Mouse (Mus musculus) midbrain, embryonic 12.5 days (tissue): ENCODE measurements around the gene Gstp3. TPM values are rescaled to one million over a fixed set of nuclear protein-coding genes. Genes with fewer than 3 reads are reported as not detected.
"Not testable (repeated sequence)": the region's sequence is repeated elsewhere in the genome, so short reads cannot be mapped to it uniquely, and the experiment has no call there.

Experiments
- ATAC-seq: fragments of 200-750 bp; cut with Nextera tagmentation; 2 replicates; pipeline ENCODE4 v1.8.0; 2017; ENCODE audit warnings: low read depth, moderate TSS enrichment, moderate library complexity; ENCODE audit not compliant: low FRiP score
- H3K27ac ChIP-seq: fragments of 300-500 bp; sonication (generic); replicated peaks from 2 replicates; pipeline ENCODE4 v1.5.1; 2016; ENCODE audit warnings: mild to moderate bottlenecking
- H3K27me3 ChIP-seq: fragments of 300-500 bp; sonication (generic); 2 replicates; pipeline ENCODE4 v1.6.1; 2016; ENCODE audit warnings: mild to moderate bottlenecking
- H3K36me3 ChIP-seq: fragments of 300-500 bp; sonication (generic); 2 replicates; pipeline ENCODE4 v1.6.1; 2016
- H3K4me1 ChIP-seq: fragments of 300-500 bp; sonication (generic); 2 replicates; pipeline ENCODE4 v1.6.1; 2016
- H3K4me2 ChIP-seq: fragments of 300-500 bp; sonication (generic); replicated peaks from 2 replicates; pipeline ENCODE4 v1.6.1; 2016; ENCODE audit warnings: mild to moderate bottlenecking, moderate library complexity
- H3K4me3 ChIP-seq: fragments of 300-500 bp; sonication (generic); 2 replicates; pipeline ENCODE4 v1.5.1; 2016; ENCODE audit warnings: mild to moderate bottlenecking
- H3K9ac ChIP-seq: fragments of 300-500 bp; sonication (generic); replicated peaks from 2 replicates; pipeline ENCODE4 v1.6.1; 2016; ENCODE audit warnings: mild to moderate bottlenecking, moderate library complexity
- H3K9me3 ChIP-seq: fragments of 300-500 bp; sonication (generic); 2 replicates; pipeline ENCODE4 v1.6.1; 2016; ENCODE audit warnings: mild to moderate bottlenecking
- WGBS: fragments of 180-500 bp; shearing (Covaris S2); methylation state at CpG from one replicate; pipeline ENCODE4 v1.1.7; 2016; 5-methylcytosine and 5-hydroxymethylcytosine counted together
- polyA plus RNA-seq: library from polyadenylated mRNA; unstranded; fragments of >200 nt; fragmentation: Nextera tagmentation; extraction: Ambion mirVana; gene quantifications from 2 replicates; pipeline ENCODE4 v1.2.1, GENCODE M21; 2016

Gstp3 gene
- polyA plus RNA-seq, 1 experiment from 2014 or later: not detected

DNA sequence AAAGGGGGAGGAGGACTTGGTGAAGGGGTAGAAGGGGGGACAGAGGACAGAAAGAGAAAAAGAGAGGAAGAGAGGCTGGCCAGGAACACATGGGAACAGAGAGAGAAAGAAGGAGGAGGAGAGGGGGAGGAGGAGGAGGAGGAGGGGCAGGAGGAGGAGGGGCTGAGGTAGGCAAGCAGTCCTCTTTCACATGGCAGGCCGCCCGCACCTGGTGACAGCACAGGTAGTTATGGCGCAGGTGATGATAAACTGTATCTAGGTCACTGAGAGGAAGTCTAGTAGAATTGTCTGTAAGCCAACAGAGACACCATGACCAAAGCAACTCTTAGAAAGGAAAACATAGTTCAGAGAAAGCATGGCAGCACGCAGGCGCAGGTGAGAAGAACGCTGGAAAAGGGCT is 12.0 kb upstream of the Gstp3 start:
- Histone ChIP-seq H3K27ac (no peak overlapping the region), H3K9ac (no peak overlapping the region), H3K9me3 (no peaks in the 10 kb centered on the region), H3K27me3 (no peaks in the 10 kb centered on the region), H3K4me2 (no peak overlapping the region), H3K4me1 (no peaks in the 10 kb centered on the region), H3K4me3 (no peak overlapping the region), H3K36me3 (no peaks in the 10 kb centered on the region)
- no peak for ATAC-seq
- WGBS: 92% methylated on average over 6 of the region's 6 CpGs

DNA sequence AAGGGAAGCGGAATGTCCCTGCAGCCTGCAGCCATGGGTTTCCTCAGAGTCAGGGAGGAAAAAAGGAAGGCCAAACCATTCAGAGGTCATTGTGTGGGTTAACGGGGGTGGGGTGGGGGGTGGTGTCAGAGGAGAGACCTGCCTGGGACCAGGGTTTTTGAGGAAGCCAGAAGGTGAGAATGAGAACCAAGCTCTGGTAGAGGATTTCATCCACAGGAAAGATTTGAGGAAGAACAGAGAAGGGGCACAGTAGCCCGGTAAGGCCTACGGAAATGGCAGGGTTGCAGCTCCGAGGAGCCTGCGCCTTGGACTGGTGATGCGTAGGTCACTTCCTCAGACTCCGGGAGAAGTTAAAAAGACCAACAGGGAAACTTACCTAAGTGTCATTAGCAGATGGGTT is 11.4 kb upstream of the Gstp3 start:
- Histone ChIP-seq H3K9ac (no peak overlapping the region), H3K4me2 (no peak overlapping the region), H3K36me3 (no peaks in the 10 kb centered on the region), H3K9me3 (no peaks in the 10 kb centered on the region), H3K27me3 (no peaks in the 10 kb centered on the region), H3K27ac (no peak overlapping the region), H3K4me3 (no peak overlapping the region), H3K4me1 (no peaks in the 10 kb centered on the region)
- WGBS: 87% methylated on average over 8 of the region's 8 CpGs
- ATAC-seq: no peak

- Histone ChIP-seq H3K27me3 (no peaks in the 10 kb centered on the region), H3K9me3 (no peaks in the 10 kb centered on the region), H3K9ac (no peak overlapping the region), H3K4me2 (no peak overlapping the region), H3K36me3 (no peaks in the 10 kb centered on the region), H3K4me1 (no peaks in the 10 kb centered on the region), H3K4me3 (no peak overlapping the region), H3K27ac (no peak overlapping the region)
- ATAC-seq: no peak
- WGBS: 78% methylated on average over 15 of the region's 15 CpGs
These were observed 10.9 kb upstream of the Gstp3 start for GRCm38 (mm10) chr19:4070311-4070710.

DNA sequence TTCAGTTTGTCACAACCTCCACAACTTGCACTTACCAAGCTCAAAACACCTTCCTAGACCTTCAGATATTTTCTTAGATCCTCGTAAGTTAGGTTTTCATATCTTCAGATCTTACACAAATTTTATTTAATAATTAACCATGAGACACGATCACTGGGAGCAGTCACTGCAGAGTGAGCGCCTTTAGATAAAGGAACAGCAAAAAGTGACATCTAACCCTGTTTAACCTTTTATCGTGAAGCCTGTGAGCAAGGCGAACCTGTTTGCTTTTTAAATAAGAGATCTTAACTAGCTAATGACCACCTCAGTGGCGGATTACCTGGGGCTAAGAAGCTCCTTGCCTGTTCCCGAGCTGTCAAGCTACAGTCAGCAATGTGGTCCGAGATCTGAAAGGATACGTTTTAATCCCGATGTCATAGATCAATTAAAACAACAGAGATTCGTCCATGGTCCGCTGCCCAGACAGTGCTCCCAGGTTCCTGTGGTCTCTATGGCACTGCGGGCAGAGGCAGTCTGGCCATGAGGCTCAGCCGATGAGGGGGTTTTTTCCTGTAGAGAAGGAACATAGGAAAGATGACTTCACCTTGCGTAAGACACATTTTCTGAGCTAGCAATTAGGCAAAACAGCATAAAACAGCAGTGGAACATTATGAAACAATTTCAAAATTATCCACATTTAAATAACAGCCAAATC is 9.5 kb upstream of the Gstp3 start:
- H3K27ac ChIP-seq: no peak overlapping the region
- no peak for ATAC-seq
- H3K4me1 ChIP-seq: no peaks in the 10 kb centered on the region
- no peak overlapping the region for H3K9ac ChIP-seq
- H3K9me3 ChIP-seq: no peaks in the 10 kb centered on the region
- 59% methylated on average over 15 of the region's 15 CpGs for WGBS
- no peaks in the 10 kb centered on the region for H3K36me3 ChIP-seq
- no peak overlapping the region for H3K4me3 ChIP-seq
- no peak overlapping the region for H3K4me2 ChIP-seq
- no peaks in the 10 kb centered on the region for H3K27me3 ChIP-seq

DNA sequence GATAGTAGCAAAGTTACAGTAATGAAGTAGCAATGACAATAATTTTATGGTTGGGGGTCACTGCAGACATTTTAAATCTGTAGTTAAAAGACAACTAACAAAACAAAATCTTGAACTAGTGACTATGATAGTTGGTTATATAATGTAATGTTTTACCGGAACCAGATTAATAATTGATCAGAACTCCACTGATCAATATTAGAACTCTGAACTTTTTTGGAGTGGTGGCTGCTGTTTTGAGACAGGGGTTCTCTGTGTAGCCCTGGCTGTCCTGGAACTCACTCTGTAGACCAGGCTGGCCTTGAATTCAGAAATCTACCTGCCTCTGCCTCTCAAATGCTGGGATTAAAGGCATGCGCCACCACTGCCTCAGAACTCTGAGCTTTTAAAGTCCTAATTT is 8.9 kb upstream of the Gstp3 start:
- not testable (repeated sequence) for H3K36me3 ChIP-seq, H3K4me2 ChIP-seq, ATAC-seq, H3K27me3 ChIP-seq, H3K9ac ChIP-seq, H3K4me1 ChIP-seq, H3K9me3 ChIP-seq, H3K27ac ChIP-seq, H3K4me3 ChIP-seq
- 96% methylated on average over 2 of the region's 2 CpGs for WGBS

DNA sequence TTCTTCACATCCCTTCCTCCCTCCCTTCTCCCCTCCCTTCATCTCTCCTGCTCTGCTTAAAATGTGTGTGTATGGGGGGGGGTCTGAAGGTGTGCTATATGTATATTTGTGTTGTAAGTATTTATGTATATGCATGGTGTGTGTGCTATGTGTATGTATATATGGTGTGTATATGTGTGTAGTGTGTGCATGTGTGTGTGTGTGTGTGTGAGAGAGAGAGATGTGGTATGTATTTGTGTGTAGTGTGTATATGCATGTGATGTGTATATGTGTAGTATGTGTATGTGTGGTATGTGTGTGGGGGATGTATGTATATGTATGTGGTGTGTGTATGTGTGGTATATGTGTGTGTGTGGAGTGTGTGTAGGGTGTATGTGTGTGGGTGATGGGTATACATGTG is 7.5 kb upstream of the Gstp3 start:
- Histone ChIP-seq H3K9ac (no peak overlapping the region), H3K36me3 (no peaks in the 10 kb centered on the region), H3K27me3 (no peaks in the 10 kb centered on the region), H3K4me2 (no peak overlapping the region), H3K4me3 (no peak overlapping the region), H3K4me1 (no peaks in the 10 kb centered on the region), H3K9me3 (no peaks in the 10 kb centered on the region), H3K27ac (no peak overlapping the region)
- no peak for ATAC-seq

DNA sequence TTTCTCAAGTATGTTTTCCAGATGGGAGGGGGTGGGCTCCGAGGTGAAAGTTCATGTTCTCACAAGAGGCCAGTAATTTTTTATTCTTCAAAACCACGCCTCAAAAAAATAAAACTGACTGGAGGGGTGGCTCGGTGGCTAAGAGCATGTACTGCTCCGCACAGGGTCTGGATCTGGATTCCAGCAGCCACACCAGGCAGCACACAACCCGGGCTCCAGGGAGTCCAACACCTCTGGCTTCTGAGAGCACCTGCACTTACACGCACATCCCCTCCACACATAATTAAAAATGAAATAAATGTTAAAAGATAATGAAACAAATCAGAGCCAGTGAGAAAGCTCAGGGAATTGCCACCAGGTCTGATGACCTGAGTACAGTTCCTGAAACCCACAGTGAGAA is 6.9 kb upstream of the Gstp3 start:
- Histone ChIP-seq H3K27ac (no peak overlapping the region), H3K9me3 (no peaks in the 10 kb centered on the region), H3K4me1 (no peaks in the 10 kb centered on the region), H3K9ac (no peak overlapping the region), H3K27me3 (no peaks in the 10 kb centered on the region), H3K4me2 (no peak overlapping the region), H3K4me3 (no peak overlapping the region), H3K36me3 (no peaks in the 10 kb centered on the region)
- ATAC-seq: no peak
- 88% methylated on average over 6 of the region's 6 CpGs for WGBS

- H3K4me3 ChIP-seq, H3K27me3 ChIP-seq, H3K9me3 ChIP-seq, H3K27ac ChIP-seq, H3K4me1 ChIP-seq, H3K36me3 ChIP-seq, ATAC-seq, H3K9ac ChIP-seq, H3K4me2 ChIP-seq: not testable (repeated sequence)
- WGBS: 73% methylated on average over 6 of the region's 11 CpGs
These were observed 5.1 kb upstream of the Gstp3 start for GRCm38 (mm10) chr19:4064501-4064900.

- H3K9ac ChIP-seq, H3K27ac ChIP-seq, H3K4me2 ChIP-seq, H3K27me3 ChIP-seq, H3K9me3 ChIP-seq, H3K4me3 ChIP-seq, ATAC-seq, H3K36me3 ChIP-seq, H3K4me1 ChIP-seq: not testable (repeated sequence)
- 87% methylated on average over 4 of the region's 4 CpGs for WGBS
These were observed 4.0 kb upstream of the Gstp3 start for GRCm38 (mm10) chr19:4063357-4063756.

DNA sequence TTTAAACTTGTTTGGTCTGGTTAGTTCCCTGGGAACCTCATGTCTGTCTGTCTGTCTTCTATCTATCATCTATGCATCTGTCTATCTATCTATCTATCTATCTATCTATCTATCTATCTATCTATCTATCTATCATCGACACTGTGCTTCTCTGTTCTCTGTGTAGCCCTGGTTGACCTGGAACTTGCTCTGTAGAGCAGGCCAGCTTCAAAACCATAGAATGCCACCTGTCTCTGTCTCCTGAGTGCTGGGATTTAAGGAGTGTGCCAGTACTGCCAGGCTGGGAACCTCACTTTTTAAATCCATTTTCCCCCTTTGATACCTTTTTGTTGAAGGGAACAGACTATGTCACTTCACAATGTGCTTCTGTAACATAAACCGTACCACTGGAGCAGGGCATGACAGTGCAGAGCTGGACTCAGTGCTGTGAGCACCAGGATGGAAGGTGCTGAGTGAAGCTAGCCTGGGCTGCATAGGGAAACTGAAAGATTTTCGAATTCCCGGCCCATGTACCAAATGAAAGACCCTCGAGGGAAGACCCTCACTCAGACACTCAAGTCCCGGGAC is 1.6 kb upstream of the Gstp3 start:
- 84% methylated on average over 6 of the region's 6 CpGs for WGBS
- no peak overlapping the region for H3K9ac ChIP-seq
- no peak overlapping the region for H3K4me2 ChIP-seq
- H3K4me1 ChIP-seq: no peaks in the 10 kb centered on the region
- H3K9me3 ChIP-seq: no peaks in the 10 kb centered on the region
- no peak for ATAC-seq
- H3K4me3 ChIP-seq: no peak overlapping the region
- H3K27ac ChIP-seq: no peak overlapping the region
- no peaks in the 10 kb centered on the region for H3K27me3 ChIP-seq
- no peaks in the 10 kb centered on the region for H3K36me3 ChIP-seq

GRCm38 (mm10) chr19:4060044-4060898 is 902 bp upstream of the Gstp3 start:
- not testable (repeated sequence) for H3K27me3 ChIP-seq, H3K4me1 ChIP-seq, ATAC-seq, H3K9ac ChIP-seq, H3K4me3 ChIP-seq, H3K4me2 ChIP-seq, H3K9me3 ChIP-seq, H3K27ac ChIP-seq, H3K36me3 ChIP-seq
- 85% methylated on average over 8 of the region's 8 CpGs for WGBS

DNA sequence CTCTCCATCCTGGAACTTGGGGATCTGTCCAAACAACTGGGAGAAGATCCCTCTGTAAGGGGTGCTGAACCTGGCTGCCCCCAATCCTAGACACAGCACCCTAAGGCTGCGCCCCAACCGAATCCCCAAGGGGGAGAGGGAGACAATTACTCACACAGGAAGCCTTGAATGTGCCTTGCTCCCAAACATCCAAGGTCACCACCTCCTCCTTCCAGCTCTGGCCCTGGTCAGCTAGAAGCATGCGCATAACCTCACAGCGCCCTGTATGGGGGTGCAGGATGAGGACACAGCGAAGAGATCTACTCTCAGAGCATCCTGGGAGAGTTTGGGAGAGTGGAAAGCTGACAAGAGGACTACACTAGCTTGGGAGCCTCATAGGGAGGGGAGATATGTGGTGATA is 788 bp downstream of the Gstp3 start:
- Histone ChIP-seq H3K9me3 (no peaks in the 10 kb centered on the region), H3K9ac (no peak overlapping the region), H3K27me3 (no peaks in the 10 kb centered on the region), H3K36me3 (no peaks in the 10 kb centered on the region), H3K4me3 (no peak overlapping the region), H3K27ac (no peak overlapping the region), H3K4me2 (no peak overlapping the region), H3K4me1 (no peaks in the 10 kb centered on the region)
- no peak for ATAC-seq
- 91% methylated on average over 5 of the region's 5 CpGs for WGBS
